Comparison of ENCODE assay signal across 9 mouse cellular contexts in genomic region chrX:155318005-155318404, GRCm38 (mm10). TPM values are rescaled to one million over a fixed set of nuclear protein-coding genes. Genes with fewer than 3 reads are reported as not detected.
DNase-seq lines count a peak whose midpoint lies in the region; ATAC-seq and TF ChIP-seq lines count a peak whose summit lies in the region.
"Had no signal": no experiment of that assay in that cellular context is flagged by ENCODE, and none has a peak within 500 bp of the region (broad histone marks: within the 10 kb centered on the region; RNA-seq: fewer than 3 reads in every experiment).

No protein-coding gene starts in this region.

- H3K9ac ChIP-seq in hindbrain, embryonic 11.5 days (ENCODE audit: low read depth, low read length): no peak overlapping the region
- no peak overlapping the region for H3K9ac ChIP-seq in hindbrain, embryonic 13.5 days
- no peak overlapping the region for H3K9ac ChIP-seq in kidney, embryonic 14.5 days (ENCODE audit: low read depth, low read length)
- H3K9ac ChIP-seq in midbrain, postnatal 0 days (replicated peaks; ENCODE audit: low read length, poor library complexity, severe bottlenecking): no peak overlapping the region

- H3K27me3 ChIP-seq in hindbrain, embryonic 11.5 days (ENCODE audit: control insufficient read depth, insufficient read depth, low read length): no peaks in the 10 kb centered on the region
- no peaks in the 10 kb centered on the region for H3K27me3 ChIP-seq in hindbrain, embryonic 13.5 days
- no peaks in the 10 kb centered on the region for H3K27me3 ChIP-seq in kidney, embryonic 14.5 days (ENCODE audit: control insufficient read depth, insufficient read depth, low read length)
- no peaks in the 10 kb centered on the region for H3K27me3 ChIP-seq in midbrain, postnatal 0 days (ENCODE audit: insufficient read depth, low read length)

- H3K9me3 ChIP-seq in hindbrain, embryonic 11.5 days (ENCODE audit: control insufficient read depth, low read length): no peaks in the 10 kb centered on the region
- H3K9me3 ChIP-seq in hindbrain, embryonic 13.5 days: no peaks in the 10 kb centered on the region
- H3K9me3 ChIP-seq in kidney, embryonic 14.5 days (ENCODE audit: control insufficient read depth, low read length): no peaks in the 10 kb centered on the region
- no peaks in the 10 kb centered on the region for H3K9me3 ChIP-seq in midbrain, postnatal 0 days (ENCODE audit: low read length)

- H3K4me2 ChIP-seq in hindbrain, embryonic 11.5 days (replicated peaks; ENCODE audit: low read depth, low read length): no peak overlapping the region
- H3K4me2 ChIP-seq in hindbrain, embryonic 13.5 days: no peak overlapping the region
- no peak overlapping the region for H3K4me2 ChIP-seq in kidney, embryonic 14.5 days (replicated peaks; ENCODE audit: low read depth, low read length)
- H3K4me2 ChIP-seq in midbrain, postnatal 0 days (ENCODE audit: low read depth, low read length, poor library complexity, severe bottlenecking): no peak overlapping the region

- H3K36me3 ChIP-seq in hindbrain, embryonic 11.5 days (ENCODE audit: control insufficient read depth, insufficient read depth, low read length): no peaks in the 10 kb centered on the region
- no peaks in the 10 kb centered on the region for H3K36me3 ChIP-seq in hindbrain, embryonic 13.5 days
- no peaks in the 10 kb centered on the region for H3K36me3 ChIP-seq in kidney, embryonic 14.5 days (ENCODE audit: control insufficient read depth, insufficient read depth, low read length)
- no peaks in the 10 kb centered on the region for H3K36me3 ChIP-seq in midbrain, postnatal 0 days (ENCODE audit: insufficient read depth, low read length)

- WGBS in hindbrain, embryonic 11.5 days: 33% methylated on average over 4 of the region's 4 CpGs
- WGBS in hindbrain, embryonic 13.5 days: 53% methylated on average over 4 of the region's 4 CpGs
- 44% methylated on average over 4 of the region's 4 CpGs for WGBS in kidney, embryonic 14.5 days
- WGBS in midbrain, postnatal 0 days: 38% methylated on average over 4 of the region's 4 CpGs

- H3K4me3 ChIP-seq in hindbrain, embryonic 11.5 days (ENCODE audit: low read depth, low read length): no peak overlapping the region
- H3K4me3 ChIP-seq in hindbrain, embryonic 13.5 days: no peak overlapping the region
- H3K4me3 ChIP-seq in kidney, embryonic 14.5 days (ENCODE audit: low read length): no peak overlapping the region
- no peak overlapping the region for H3K4me3 ChIP-seq in midbrain, postnatal 0 days (ENCODE audit: low read depth, low read length)
- H3K4me3 ChIP-seq: erythroblast, embryonic 14.5 days had no signal

- peak; percentile 59 for DNase-seq in hindbrain, embryonic 11.5 days (ENCODE audit: low spot score)
- peak; percentile 32 to 49 for DNase-seq in B cell, adult 2 months
- DNase-seq in Muller cell, postnatal 12 days (ENCODE audit: inconsistent ontology term): peak; percentile 25
- DNase-seq in embryo, embryonic 11 days: peak; percentile 61
- DNase-seq in midbrain, postnatal 0 days (ENCODE audit: low spot score): peak; percentile 57
- no peak for DNase-seq in urinary bladder, postnatal 10 days (ENCODE audit: low spot score)

- H3K27ac ChIP-seq in hindbrain, embryonic 11.5 days (ENCODE audit: low read depth, low read length): no peak overlapping the region
- no peak overlapping the region for H3K27ac ChIP-seq in hindbrain, embryonic 13.5 days
- no peak overlapping the region for H3K27ac ChIP-seq in kidney, embryonic 14.5 days (ENCODE audit: low read depth, low read length)
- H3K27ac ChIP-seq in midbrain, postnatal 0 days (ENCODE audit: low read depth, low read length): no peak overlapping the region

- TF ChIP-seq CTCF in midbrain, postnatal 0 days (IDR thresholded peaks at IDR 0.05): peak; percentile 76

- H3K4me1 ChIP-seq in hindbrain, embryonic 11.5 days (replicated peaks; ENCODE audit: control insufficient read depth, insufficient read depth, low read length): no peaks in the 10 kb centered on the region
- no peaks in the 10 kb centered on the region for H3K4me1 ChIP-seq in hindbrain, embryonic 13.5 days (replicated peaks)
- H3K4me1 ChIP-seq in kidney, embryonic 14.5 days (ENCODE audit: control insufficient read depth, insufficient read depth, low read length): no peaks in the 10 kb centered on the region
- H3K4me1 ChIP-seq in midbrain, postnatal 0 days (ENCODE audit: insufficient read depth, low read length): no peaks in the 10 kb centered on the region

- ATAC-seq in hindbrain, embryonic 11.5 days (ENCODE audit: low FRiP score): 0 out of 2 replicates have a peak, but pooled peaks have one; percentile 38
- ATAC-seq in hindbrain, embryonic 13.5 days (ENCODE audit: low FRiP score): no peak
- 0 out of 2 replicates have a peak, but pooled peaks have one; percentile 62 for ATAC-seq in kidney, embryonic 14.5 days (ENCODE audit: low FRiP score, low TSS enrichment)
- no peak for ATAC-seq in midbrain, postnatal 0 days (ENCODE audit: low FRiP score)

RNA-seq across cellular contexts. Expression of gene Prdx4, which starts 22.5 kb away (rescaled TPM):
- 234 and 249 TPM in 2 replicates for polyA plus RNA-seq in hindbrain, embryonic 11.5 days (2014; fragmentation: Nextera tagmentation; extraction: Ambion mirVana)
- polyA plus RNA-seq in hindbrain, embryonic 13.5 days (2015; fragmentation: Nextera tagmentation; extraction: Ambion mirVana): 134 and 138 TPM in 2 replicates
- polyA plus RNA-seq in kidney, embryonic 14.5 days (2014; fragmentation: Nextera tagmentation; extraction: Ambion mirVana): 302 and 365 TPM in 2 replicates
- 61.7 and 74.6 TPM in 2 replicates for total RNA-seq in midbrain, postnatal 0 days (2014; rRNA removed)
- polyA plus RNA-seq in midbrain, postnatal 0 days (2015; fragmentation: Nextera tagmentation; extraction: Ambion mirVana): 89.2 and 89.7 TPM in 2 replicates

RNA-seq across cellular contexts. Expression of gene Acot9, which starts 55.8 kb away (rescaled TPM):
- polyA plus RNA-seq in hindbrain, embryonic 11.5 days (2014; fragmentation: Nextera tagmentation; extraction: Ambion mirVana): 28.1 and 29.7 TPM in 2 replicates
- 41.8 and 44.3 TPM in 2 replicates for polyA plus RNA-seq in hindbrain, embryonic 13.5 days (2015; fragmentation: Nextera tagmentation; extraction: Ambion mirVana)
- 31.8 and 34.8 TPM in 2 replicates for polyA plus RNA-seq in kidney, embryonic 14.5 days (2014; fragmentation: Nextera tagmentation; extraction: Ambion mirVana)
- total RNA-seq in midbrain, postnatal 0 days (2014; rRNA removed): 30.8 and 34.4 TPM in 2 replicates
- polyA plus RNA-seq in midbrain, postnatal 0 days (2015; fragmentation: Nextera tagmentation; extraction: Ambion mirVana): 51.7 and 54.0 TPM in 2 replicates

Comparison
In these comparisons a context has a peak if more than half of its experiments do, and no peak if none do; other contexts are left out.
1. ATAC-seq: peak in hindbrain, embryonic 11.5 days (single experiment) and kidney, embryonic 14.5 days (single experiment); none in hindbrain, embryonic 13.5 days (single experiment) and midbrain, postnatal 0 days (single experiment).